Mouse (Mus musculus): ENCODE data around the gene Lnx2. TPM values are rescaled to one million over a fixed set of nuclear protein-coding genes. Genes with fewer than 3 reads are reported as not detected.

Gene Lnx2
- polyA plus RNA-seq, 1 experiment from 2014 or later = 4.7 TPM

GRCm38 (mm10) chr5:147076799-147077165 is 396 bp upstream of the Lnx2 start, which contains the start of gene Polr1d:
Gene Polr1d, plus strand, starts transcription at chr5:147077050.
- peak; percentile 45 for ATAC-seq (ENCODE audit: insufficient read depth)
- Histone ChIP-seq H3K27ac (replicated peaks) (peak within 1 kb of the TSS; percentile 93), H3K4me1 (replicated peaks) (peaks cover 57% of the 10 kb centered on the region)

GRCm38 (mm10) chr5:147075103-147076025 is 1.0 kb downstream of the Lnx2 start:
- peak overlapping the region; percentile 79 for H3K9ac ChIP-seq

More at GRCm38 (mm10) chr5:147076799-147077165, 396 bp upstream of the Lnx2 start, which contains the start of gene Polr1d:
- peak within 1 kb of the TSS; percentile 83 for H3K4me3 ChIP-seq (replicated peaks)
- peak within 1 kb of the TSS; percentile 80 for H3K9ac ChIP-seq
- peak within 1 kb of the TSS; percentile 97 for H3K4me2 ChIP-seq
- no peaks in the 10 kb centered on the region for H3K27me3 ChIP-seq
- no peaks in the 10 kb centered on the region for H3K9me3 ChIP-seq (replicated peaks)
- 0% methylated on average over 17 of the region's 17 CpGs for WGBS (ENCODE audit: insufficient replicate concordance)
- H3K36me3 ChIP-seq (replicated peaks) = peaks cover 22% of the 10 kb centered on the region

GRCm38 (mm10) chr5:147073805-147074204 is 2.6 kb downstream of the Lnx2 start:
- peaks cover 3% of the 10 kb centered on the region for H3K36me3 ChIP-seq (replicated peaks)
- H3K4me1 ChIP-seq (replicated peaks) = peaks cover 63% of the 10 kb centered on the region
- no peak overlapping the region for H3K4me3 ChIP-seq (replicated peaks)
- no peak for ATAC-seq (ENCODE audit: insufficient read depth)
- no peak overlapping the region for H3K27ac ChIP-seq (replicated peaks)
- no peaks in the 10 kb centered on the region for H3K9me3 ChIP-seq (replicated peaks)
- H3K27me3 ChIP-seq = no peaks in the 10 kb centered on the region
- WGBS (ENCODE audit: insufficient replicate concordance) = 66% methylated on average over 6 of the region's 6 CpGs
- H3K9ac ChIP-seq = no peak overlapping the region
- H3K4me2 ChIP-seq = no peak overlapping the region

More at GRCm38 (mm10) chr5:147075103-147076025, 1.0 kb downstream of the Lnx2 start:
- H3K4me3 ChIP-seq (replicated peaks) = peak overlapping the region; percentile 83
- peak overlapping the region; percentile 86 for H3K27ac ChIP-seq (replicated peaks)
- ATAC-seq (ENCODE audit: insufficient read depth) = no peak
- H3K4me2 ChIP-seq = peak overlapping the region; percentile 97
- H3K4me1 ChIP-seq (replicated peaks) = peaks cover 65% of the 10 kb centered on the region
- peaks cover 14% of the 10 kb centered on the region for H3K36me3 ChIP-seq (replicated peaks)
- 18% methylated on average over 21 of the region's 21 CpGs for WGBS (ENCODE audit: insufficient replicate concordance)
- H3K9me3 ChIP-seq (replicated peaks) = no peaks in the 10 kb centered on the region
- no peaks in the 10 kb centered on the region for H3K27me3 ChIP-seq

GRCm38 (mm10) chr5:147071886-147072285 is 4.5 kb downstream of the Lnx2 start:
- peaks cover 57% of the 10 kb centered on the region for H3K4me1 ChIP-seq (replicated peaks)
- 42% methylated on average over 4 of the region's 4 CpGs for WGBS (ENCODE audit: insufficient replicate concordance)

GRCm38 (mm10) chr5:147070791-147071516 is 5.4 kb downstream of the Lnx2 start:
- H3K9me3 ChIP-seq (replicated peaks) = no peaks in the 10 kb centered on the region
- H3K27me3 ChIP-seq = no peaks in the 10 kb centered on the region
- H3K4me1 ChIP-seq (replicated peaks) = peaks cover 54% of the 10 kb centered on the region
- H3K36me3 ChIP-seq (replicated peaks) = no peaks in the 10 kb centered on the region
- no peak for ATAC-seq (ENCODE audit: insufficient read depth)
- H3K4me2 ChIP-seq = no peak overlapping the region
- H3K9ac ChIP-seq = no peak overlapping the region
- no peak overlapping the region for H3K27ac ChIP-seq (replicated peaks)
- no peak overlapping the region for H3K4me3 ChIP-seq (replicated peaks)
- WGBS (ENCODE audit: insufficient replicate concordance) = 55% methylated on average over 16 of the region's 16 CpGs

More at GRCm38 (mm10) chr5:147071886-147072285, 4.5 kb downstream of the Lnx2 start:
- H3K9ac ChIP-seq = no peak overlapping the region
- H3K9me3 ChIP-seq (replicated peaks) = no peaks in the 10 kb centered on the region
- no peak overlapping the region for H3K27ac ChIP-seq (replicated peaks)
- H3K4me3 ChIP-seq (replicated peaks) = no peak overlapping the region
- no peaks in the 10 kb centered on the region for H3K36me3 ChIP-seq (replicated peaks)
- H3K4me2 ChIP-seq = no peak overlapping the region
- H3K27me3 ChIP-seq = no peaks in the 10 kb centered on the region
- no peak for ATAC-seq (ENCODE audit: insufficient read depth)

GRCm38 (mm10) chr5:147068876-147069275 is 7.5 kb downstream of the Lnx2 start:
- H3K9ac ChIP-seq = no peak overlapping the region
- H3K27me3 ChIP-seq = no peaks in the 10 kb centered on the region
- H3K36me3 ChIP-seq (replicated peaks) = no peaks in the 10 kb centered on the region
- H3K4me2 ChIP-seq = no peak overlapping the region
- 69% methylated on average over 5 of the region's 5 CpGs for WGBS (ENCODE audit: insufficient replicate concordance)
- ATAC-seq (ENCODE audit: insufficient read depth) = no peak
- H3K27ac ChIP-seq (replicated peaks) = no peak overlapping the region
- H3K4me1 ChIP-seq (replicated peaks) = peaks cover 34% of the 10 kb centered on the region
- H3K9me3 ChIP-seq (replicated peaks) = no peaks in the 10 kb centered on the region
- H3K4me3 ChIP-seq (replicated peaks) = no peak overlapping the region

- Histone ChIP-seq H3K27me3 (no peaks in the 10 kb centered on the region), H3K4me1 (replicated peaks) (peaks cover 22% of the 10 kb centered on the region), H3K27ac (replicated peaks) (no peak overlapping the region; the same call in 1 of the 2 replicates), H3K4me2 (no peak overlapping the region), H3K4me3 (replicated peaks) (no peak overlapping the region), H3K9me3 (replicated peaks) (no peaks in the 10 kb centered on the region), H3K36me3 (replicated peaks) (no peaks in the 10 kb centered on the region), H3K9ac (no peak overlapping the region)
- peak; percentile 54 for ATAC-seq (ENCODE audit: insufficient read depth)
- WGBS (ENCODE audit: insufficient replicate concordance) = 44% methylated on average over 5 of the region's 5 CpGs
Measured at GRCm38 (mm10) chr5:147066965-147067364, 9.4 kb downstream of the Lnx2 start.

GRCm38 (mm10) chr5:147066129-147066528 is 10.3 kb downstream of the Lnx2 start:
- ATAC-seq (ENCODE audit: insufficient read depth) = no peak
- no peak overlapping the region for H3K4me2 ChIP-seq
- H3K4me3 ChIP-seq (replicated peaks) = no peak overlapping the region
- no peaks in the 10 kb centered on the region for H3K9me3 ChIP-seq (replicated peaks)
- WGBS (ENCODE audit: insufficient replicate concordance) = 54% methylated on average over 4 of the region's 4 CpGs
- no peaks in the 10 kb centered on the region for H3K36me3 ChIP-seq (replicated peaks)
- no peak overlapping the region for H3K9ac ChIP-seq
- H3K4me1 ChIP-seq (replicated peaks) = peaks cover 18% of the 10 kb centered on the region
- no peak overlapping the region for H3K27ac ChIP-seq (replicated peaks)
- no peaks in the 10 kb centered on the region for H3K27me3 ChIP-seq

- no peak for ATAC-seq (ENCODE audit: insufficient read depth)
- H3K27me3 ChIP-seq = no peaks in the 10 kb centered on the region
- H3K4me2 ChIP-seq = no peak overlapping the region
- WGBS (ENCODE audit: insufficient replicate concordance) = 61% methylated on average over 8 of the region's 8 CpGs
- H3K9ac ChIP-seq = no peak overlapping the region
- peaks cover 19% of the 10 kb centered on the region for H3K4me1 ChIP-seq (replicated peaks)
- no peak overlapping the region for H3K27ac ChIP-seq (replicated peaks)
- no peaks in the 10 kb centered on the region for H3K36me3 ChIP-seq (replicated peaks)
- H3K9me3 ChIP-seq (replicated peaks) = no peaks in the 10 kb centered on the region
- no peak overlapping the region for H3K4me3 ChIP-seq (replicated peaks)
Measured at GRCm38 (mm10) chr5:147063215-147063661, 13.1 kb downstream of the Lnx2 start.

- no peak overlapping the region for H3K27ac ChIP-seq (replicated peaks)
- peaks cover 34% of the 10 kb centered on the region for H3K4me1 ChIP-seq (replicated peaks)
- no peaks in the 10 kb centered on the region for H3K36me3 ChIP-seq (replicated peaks)
- WGBS (ENCODE audit: insufficient replicate concordance) = 53% methylated on average over 2 of the region's 2 CpGs
- no peak overlapping the region for H3K4me3 ChIP-seq (replicated peaks)
- no peak overlapping the region for H3K4me2 ChIP-seq
- H3K9ac ChIP-seq = no peak overlapping the region
- no peaks in the 10 kb centered on the region for H3K27me3 ChIP-seq
- no peaks in the 10 kb centered on the region for H3K9me3 ChIP-seq (replicated peaks)
- no peak for ATAC-seq (ENCODE audit: insufficient read depth)
Measured at GRCm38 (mm10) chr5:147060024-147060423, 16.4 kb downstream of the Lnx2 start.

GRCm38 (mm10) chr5:147059319-147059718 is 17.1 kb downstream of the Lnx2 start:
- peaks cover 37% of the 10 kb centered on the region for H3K4me1 ChIP-seq (replicated peaks)
- H3K4me3 ChIP-seq (replicated peaks) = no peak overlapping the region
- no peak overlapping the region for H3K4me2 ChIP-seq
- H3K27ac ChIP-seq (replicated peaks) = no peak overlapping the region
- no peak for ATAC-seq (ENCODE audit: insufficient read depth)
- H3K9me3 ChIP-seq (replicated peaks) = no peaks in the 10 kb centered on the region
- 62% methylated on average over 9 of the region's 9 CpGs for WGBS (ENCODE audit: insufficient replicate concordance)
- no peaks in the 10 kb centered on the region for H3K27me3 ChIP-seq
- no peaks in the 10 kb centered on the region for H3K36me3 ChIP-seq (replicated peaks)
- H3K9ac ChIP-seq = no peak overlapping the region
